Mouse (Mus musculus) megakaryocyte, embryonic 14.5 days (primary cell): ENCODE measurements around the gene Spg11.

Source experiments
- FLI1 ChIP-seq: IDR thresholded peaks from 2 replicates; pipeline ENCODE4 v1.6.1; 2012; ENCODE audit warnings: low read length, inconsistent platforms, mixed read lengths
- GATA1 ChIP-seq: IDR thresholded peaks from 3 replicates; pipeline ENCODE4 v1.6.1; 2012; ENCODE audit warnings: mixed read lengths, low read length, inconsistent platforms, borderline replicate concordance

- no peak for TF ChIP-seq FLI1
- TF ChIP-seq GATA1, result no peak
These were observed 34.7 kb upstream of the Spg11 start for GRCm38 (mm10) chr2:122152850-122153249.
